In genomic region chr13:22050591-22051522, GRCm38 (mm10) we compare ENCODE assay signal across 1 mouse cellular context.
TF ChIP-seq lines count a peak whose summit lies in the region.

No protein-coding gene starts in this region.

TF ChIP-seq in MEL, 35 proteins besides CTCF, POLR2A, EP300 and RAD21:
- TF ChIP-seq TBP (IDR thresholded peaks at IDR 0.05; ENCODE audit: low read depth, low read length) (peak; percentile 100), E2F4 (IDR thresholded peaks at IDR 0.05; ENCODE audit: borderline replicate concordance, low read depth, low read length) (no peak)
TF ChIP-seq in MEL: peak in this region for 1.
